Mouse (Mus musculus): ENCODE data around the gene Rnf19b.

Gene Rnf19b

GRCm38 (mm10) chr4:129079126-129079525 lies 21.1 kb downstream of the Rnf19b start:
- DNase-seq (ENCODE audit: low read depth, low spot score) = peak; percentile 68

- no peak for DNase-seq (ENCODE audit: low read depth, low spot score)
Measured at GRCm38 (mm10) chr4:129081041-129081440, 23.0 kb downstream of the Rnf19b start.

GRCm38 (mm10) chr4:129081512-129081911 lies 23.4 kb downstream of the Rnf19b start:
- DNase-seq (ENCODE audit: low read depth, low spot score) = no peak

- no peak for DNase-seq (ENCODE audit: low read depth, low spot score)
Measured at GRCm38 (mm10) chr4:129081939-129082338, 23.9 kb downstream of the Rnf19b start.

- peak; percentile 79 for DNase-seq (ENCODE audit: low read depth, low spot score)
Measured at GRCm38 (mm10) chr4:129082379-129083115, 24.5 kb downstream of the Rnf19b start.

GRCm38 (mm10) chr4:129084896-129085295 lies 26.8 kb downstream of the Rnf19b start:
- DNase-seq (ENCODE audit: low read depth, low spot score) = no peak

GRCm38 (mm10) chr4:129086078-129086477 lies 28.0 kb downstream of the Rnf19b start:
- peak; percentile 83 for DNase-seq (ENCODE audit: low read depth, low spot score)

- peak; percentile 52 for DNase-seq (ENCODE audit: low read depth, low spot score)
Measured at GRCm38 (mm10) chr4:129087850-129088249, 29.8 kb downstream of the Rnf19b start.

- no peak for DNase-seq (ENCODE audit: low read depth, low spot score)
Measured at GRCm38 (mm10) chr4:129095276-129095675, 37.2 kb downstream of the Rnf19b start.

GRCm38 (mm10) chr4:129097006-129097405 lies 38.9 kb downstream of the Rnf19b start:
- no peak for DNase-seq (ENCODE audit: low read depth, low spot score)

GRCm38 (mm10) chr4:129102133-129102829 lies 44.2 kb downstream of the Rnf19b start:
- DNase-seq (ENCODE audit: low read depth, low spot score) = no peak

GRCm38 (mm10) chr4:129105356-129105755 lies 47.3 kb downstream of the Rnf19b start, which contains the start of gene Tmem54:
Gene Tmem54 (plus strand): TSS chr4:129105548.
- no peak for DNase-seq (ENCODE audit: low read depth, low spot score)

- peak; percentile 62 for DNase-seq (ENCODE audit: low read depth, low spot score)
Measured at GRCm38 (mm10) chr4:129106073-129106472, 48.0 kb downstream of the Rnf19b start.

- DNase-seq (ENCODE audit: low read depth, low spot score) = no peak
Measured at GRCm38 (mm10) chr4:129107348-129107899, 49.4 kb downstream of the Rnf19b start.

- no peak for DNase-seq (ENCODE audit: low read depth, low spot score)
Measured at GRCm38 (mm10) chr4:129108624-129109023, 50.6 kb downstream of the Rnf19b start.

- no peak for DNase-seq (ENCODE audit: low read depth, low spot score)
Measured at GRCm38 (mm10) chr4:129110804-129111203, 52.7 kb downstream of the Rnf19b start.

GRCm38 (mm10) chr4:129111350-129111749 lies 53.3 kb downstream of the Rnf19b start:
- peak; percentile 62 for DNase-seq (ENCODE audit: low read depth, low spot score)

- DNase-seq (ENCODE audit: low read depth, low spot score) = no peak
Measured at GRCm38 (mm10) chr4:129112231-129112630, 54.2 kb downstream of the Rnf19b start.

- DNase-seq (ENCODE audit: low read depth, low spot score) = peak; percentile 98
Measured at GRCm38 (mm10) chr4:129113083-129113988, 55.3 kb downstream of the Rnf19b start.

- no peak for DNase-seq (ENCODE audit: low read depth, low spot score)
Measured at GRCm38 (mm10) chr4:129116703-129117102, 58.6 kb downstream of the Rnf19b start.

- no peak for DNase-seq (ENCODE audit: low read depth, low spot score)
Measured at GRCm38 (mm10) chr4:129117720-129118510, 59.8 kb downstream of the Rnf19b start.

Measured in ES-CJ7 (cell line).